Mouse (Mus musculus): ENCODE data around the gene Qpctl. TPM values are rescaled to one million over a fixed set of nuclear protein-coding genes. Genes with fewer than 3 reads are reported as not detected.

Qpctl gene
- total and polyA plus RNA-seq, 2 experiments = 4.3 to 11.7 TPM

- 1% methylated on average over 27 of the region's 27 CpGs for WGBS
- Histone ChIP-seq H3K79me2 (ENCODE audit: control insufficient read depth, insufficient read depth, low read length) (no peaks in the 10 kb centered on the region), H3K4me3 (ENCODE audit: insufficient read depth, low read depth, low read length) (peak overlapping the region; percentile 66), H3K27ac (replicated peaks; ENCODE audit: insufficient read depth, low read depth, low read length) (no peak overlapping the region), H3K4me1 (ENCODE audit: control insufficient read depth, insufficient read depth, low read length) (0 out of 2 replicates have a peak, but pooled peaks cover 2% of the 10 kb centered on the region), H3K27me3 (ENCODE audit: control insufficient read depth, insufficient read depth, low read length) (peaks cover 16% of the 10 kb centered on the region), H3K36me3 (ENCODE audit: control insufficient read depth, insufficient read depth, low read length) (no peaks in the 10 kb centered on the region), H3K9ac (ENCODE audit: low read depth, low read length) (peak overlapping the region; percentile 61)
- TF ChIP-seq POLR2A (IDR thresholded peaks at IDR 0.05; ENCODE audit: extremely low read depth, insufficient read depth, low read length) = no peak
- no peak for TF ChIP-seq CTCF (IDR thresholded peaks at IDR 0.05; ENCODE audit: low read depth, low read length)
- peak; percentile 18 for DNase-seq (ENCODE audit: extremely low read depth, low read depth, low spot score)
Observed at GRCm38 (mm10) chr7:19180862-19181429, 31.9 kb upstream of the Qpctl start.

- Histone ChIP-seq H3K27me3 (ENCODE audit: control insufficient read depth, insufficient read depth, low read length) (peaks cover 16% of the 10 kb centered on the region), H3K27ac (replicated peaks; ENCODE audit: insufficient read depth, low read depth, low read length) (no peak overlapping the region), H3K79me2 (ENCODE audit: control insufficient read depth, insufficient read depth, low read length) (no peaks in the 10 kb centered on the region), H3K4me1 (ENCODE audit: control insufficient read depth, insufficient read depth, low read length) (0 out of 2 replicates have a peak, but pooled peaks cover 2% of the 10 kb centered on the region), H3K9ac (ENCODE audit: low read depth, low read length) (no peak overlapping the region), H3K36me3 (ENCODE audit: control insufficient read depth, insufficient read depth, low read length) (no peaks in the 10 kb centered on the region), H3K4me3 (ENCODE audit: insufficient read depth, low read depth, low read length) (no peak overlapping the region)
- no peak for DNase-seq (ENCODE audit: extremely low read depth, low read depth, low spot score)
- WGBS = 30% methylated on average over 6 of the region's 6 CpGs
- no peak for TF ChIP-seq CTCF (IDR thresholded peaks at IDR 0.05; ENCODE audit: low read depth, low read length)
- no peak for TF ChIP-seq POLR2A (IDR thresholded peaks at IDR 0.05; ENCODE audit: extremely low read depth, insufficient read depth, low read length)
Observed at GRCm38 (mm10) chr7:19179936-19180335, 30.8 kb upstream of the Qpctl start.

DNA sequence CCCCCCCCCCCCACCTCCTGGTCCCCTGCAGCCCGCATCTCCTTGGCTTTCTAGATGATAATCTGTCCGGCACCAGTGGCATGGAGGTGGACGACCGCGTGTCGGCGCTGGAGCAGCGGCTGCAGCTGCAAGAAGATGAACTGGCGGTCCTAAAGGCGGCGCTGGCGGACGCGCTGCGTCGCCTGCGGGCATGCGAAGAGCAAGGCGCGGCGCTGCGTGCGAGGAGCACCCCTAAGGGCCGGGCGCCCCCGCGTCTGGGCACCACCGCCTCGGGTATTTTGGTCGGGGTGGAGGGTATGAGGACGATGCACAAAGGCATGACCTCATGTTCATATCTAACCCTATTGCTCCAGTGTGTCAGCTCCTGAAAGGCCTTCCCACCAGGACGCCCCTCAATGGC is 30.1 kb upstream of the Qpctl start:
- Histone ChIP-seq H3K4me1 (ENCODE audit: control insufficient read depth, insufficient read depth, low read length) (0 out of 2 replicates have a peak, but pooled peaks cover 2% of the 10 kb centered on the region), H3K79me2 (ENCODE audit: control insufficient read depth, insufficient read depth, low read length) (no peaks in the 10 kb centered on the region), H3K36me3 (ENCODE audit: control insufficient read depth, insufficient read depth, low read length) (no peaks in the 10 kb centered on the region), H3K9ac (ENCODE audit: low read depth, low read length) (0 out of 2 replicates have a peak overlapping the region, but pooled peaks have one; percentile 14), H3K27me3 (ENCODE audit: control insufficient read depth, insufficient read depth, low read length) (peaks cover 16% of the 10 kb centered on the region), H3K4me3 (ENCODE audit: insufficient read depth, low read depth, low read length) (no peak overlapping the region), H3K27ac (replicated peaks; ENCODE audit: insufficient read depth, low read depth, low read length) (no peak overlapping the region)
- DNase-seq (ENCODE audit: extremely low read depth, low read depth, low spot score) = no peak
- WGBS = 2% methylated on average over 29 of the region's 32 CpGs
- TF ChIP-seq CTCF (IDR thresholded peaks at IDR 0.05; ENCODE audit: low read depth, low read length) = peak; percentile 76
- no peak for TF ChIP-seq POLR2A (IDR thresholded peaks at IDR 0.05; ENCODE audit: extremely low read depth, insufficient read depth, low read length)

DNA sequence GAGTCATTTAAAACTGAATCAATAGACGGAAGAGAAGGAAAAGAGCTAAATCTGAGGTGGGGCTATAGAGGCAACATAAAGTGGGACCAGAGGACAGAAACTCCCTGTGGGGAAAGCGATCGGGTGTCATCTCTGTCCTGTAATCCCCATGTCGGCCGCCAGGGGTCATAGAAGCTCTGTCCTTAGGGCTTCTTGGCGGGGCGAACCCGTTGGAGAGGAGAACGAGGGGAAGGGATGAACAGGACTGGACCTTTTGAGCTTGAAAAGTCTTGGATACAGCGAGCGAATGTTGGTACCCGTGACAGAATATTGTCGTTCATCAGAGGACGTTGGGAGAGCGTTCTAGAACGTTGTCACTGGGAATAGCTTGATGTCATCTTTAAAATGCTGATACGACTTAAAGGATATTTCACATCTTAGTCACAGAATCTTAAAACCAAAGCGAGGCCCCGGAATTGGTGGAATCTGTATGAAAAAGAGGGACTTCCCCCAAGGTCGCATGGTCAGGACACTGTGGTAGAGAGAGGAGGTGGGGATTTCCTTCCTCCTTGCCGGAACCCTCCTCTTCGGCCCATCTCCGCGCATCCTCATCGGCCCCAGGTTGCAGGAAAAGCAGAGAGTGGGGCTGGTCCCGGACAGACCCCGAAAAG is 29.5 kb upstream of the Qpctl start:
- TF ChIP-seq POLR2A (IDR thresholded peaks at IDR 0.05; ENCODE audit: extremely low read depth, insufficient read depth, low read length) (no peak), CTCF (IDR thresholded peaks at IDR 0.05; ENCODE audit: low read depth, low read length) (peak; percentile 89)
- no peak overlapping the region for H3K4me3 ChIP-seq (ENCODE audit: insufficient read depth, low read depth, low read length)
- whole genome bisulfite sequencing = 8% methylated on average over 27 of the region's 27 CpGs

DNA sequence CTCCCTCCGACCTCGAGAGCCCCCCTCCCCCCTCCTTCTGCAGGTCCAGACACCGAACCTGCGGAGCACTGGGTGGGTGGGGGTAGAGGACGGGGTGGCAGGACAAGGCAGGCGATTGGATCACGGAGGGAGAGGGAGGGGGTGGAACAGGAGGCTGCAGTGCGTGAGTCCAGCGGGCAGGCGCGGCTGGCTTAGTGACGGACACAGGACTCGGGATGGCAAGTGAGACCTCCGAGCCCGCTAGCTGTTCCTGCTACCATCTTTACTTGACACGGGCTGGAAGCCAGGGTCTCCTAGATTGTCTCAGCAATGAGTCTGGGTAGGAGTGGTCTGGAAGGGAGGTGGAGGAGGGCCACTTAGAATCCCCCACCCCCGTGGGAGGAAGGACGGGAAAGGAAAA is 28.9 kb upstream of the Qpctl start:
- 25% methylated on average over 18 of the region's 18 CpGs for WGBS
- Histone ChIP-seq H3K36me3 (ENCODE audit: control insufficient read depth, insufficient read depth, low read length) (no peaks in the 10 kb centered on the region), H3K27me3 (ENCODE audit: control insufficient read depth, insufficient read depth, low read length) (peaks cover 16% of the 10 kb centered on the region), H3K79me2 (ENCODE audit: control insufficient read depth, insufficient read depth, low read length) (no peaks in the 10 kb centered on the region), H3K27ac (replicated peaks; ENCODE audit: insufficient read depth, low read depth, low read length) (no peak overlapping the region), H3K4me3 (ENCODE audit: insufficient read depth, low read depth, low read length) (no peak overlapping the region), H3K4me1 (ENCODE audit: control insufficient read depth, insufficient read depth, low read length) (0 out of 2 replicates have a peak, but pooled peaks cover 2% of the 10 kb centered on the region), H3K9ac (ENCODE audit: low read depth, low read length) (no peak overlapping the region)
- no peak for TF ChIP-seq CTCF (IDR thresholded peaks at IDR 0.05; ENCODE audit: low read depth, low read length)
- TF ChIP-seq POLR2A (IDR thresholded peaks at IDR 0.05; ENCODE audit: extremely low read depth, insufficient read depth, low read length) = no peak
- DNase-seq (ENCODE audit: extremely low read depth, low read depth, low spot score) = no peak

More for the DNA sequence above, 29.5 kb upstream of the Qpctl start:
- H3K79me2 ChIP-seq (ENCODE audit: control insufficient read depth, insufficient read depth, low read length) = no peaks in the 10 kb centered on the region
- peaks cover 16% of the 10 kb centered on the region for H3K27me3 ChIP-seq (ENCODE audit: control insufficient read depth, insufficient read depth, low read length)
- no peaks in the 10 kb centered on the region for H3K36me3 ChIP-seq (ENCODE audit: control insufficient read depth, insufficient read depth, low read length)
- peak; percentile 19 for DNase-seq (ENCODE audit: extremely low read depth, low read depth, low spot score)
- 0 out of 2 replicates have a peak, but pooled peaks cover 2% of the 10 kb centered on the region for H3K4me1 ChIP-seq (ENCODE audit: control insufficient read depth, insufficient read depth, low read length)
- H3K27ac ChIP-seq (replicated peaks; ENCODE audit: insufficient read depth, low read depth, low read length) = no peak overlapping the region
- H3K9ac ChIP-seq (ENCODE audit: low read depth, low read length) = no peak overlapping the region

GRCm38 (mm10) chr7:19177216-19177615 is 28.1 kb upstream of the Qpctl start:
- TF ChIP-seq POLR2A (IDR thresholded peaks at IDR 0.05; ENCODE audit: extremely low read depth, insufficient read depth, low read length) = no peak
- no peak for TF ChIP-seq CTCF (IDR thresholded peaks at IDR 0.05; ENCODE audit: low read depth, low read length)
- Histone ChIP-seq H3K27ac (replicated peaks; ENCODE audit: insufficient read depth, low read depth, low read length) (no peak overlapping the region), H3K4me3 (ENCODE audit: insufficient read depth, low read depth, low read length) (no peak overlapping the region), H3K9ac (ENCODE audit: low read depth, low read length) (no peak overlapping the region), H3K27me3 (ENCODE audit: control insufficient read depth, insufficient read depth, low read length) (peaks cover 16% of the 10 kb centered on the region), H3K79me2 (ENCODE audit: control insufficient read depth, insufficient read depth, low read length) (no peaks in the 10 kb centered on the region), H3K4me1 (ENCODE audit: control insufficient read depth, insufficient read depth, low read length) (0 out of 2 replicates have a peak, but pooled peaks cover 2% of the 10 kb centered on the region), H3K36me3 (ENCODE audit: control insufficient read depth, insufficient read depth, low read length) (no peaks in the 10 kb centered on the region)
- 83% methylated on average over 7 of the region's 7 CpGs for WGBS
- no peak for DNase-seq (ENCODE audit: extremely low read depth, low read depth, low spot score)
